Mouse (Mus musculus) lung, embryonic 15.5 days (tissue): ENCODE measurements around the gene Irx5. TPM values are rescaled to one million over a fixed set of nuclear protein-coding genes. Genes with fewer than 3 reads are reported as not detected.

Experiments
- ATAC-seq: fragments of 200-750 bp; cut with Nextera tagmentation; 2 replicates; pipeline ENCODE4 v1.8.0; 2017; ENCODE audit warnings: moderate number of reproducible peaks, borderline replicate concordance; ENCODE audit not compliant: low FRiP score, low TSS enrichment; ENCODE audit errors: extremely low read depth
- H3K27ac ChIP-seq: fragments of 300-500 bp; sonication (generic); 2 replicates; pipeline ENCODE4 v1.5.1; 2015; ENCODE audit warnings: moderate library complexity, mild to moderate bottlenecking, inconsistent platforms
- H3K27me3 ChIP-seq: fragments of 300-500 bp; sonication (generic); 2 replicates; pipeline ENCODE4 v1.6.1; 2015; ENCODE audit warnings: inconsistent platforms
- H3K36me3 ChIP-seq: fragments of 300-500 bp; sonication (generic); 2 replicates; pipeline ENCODE4 v1.6.1; 2015; ENCODE audit warnings: inconsistent platforms
- H3K4me1 ChIP-seq: fragments of 300-500 bp; sonication (generic); 2 replicates; pipeline ENCODE4 v1.6.1; 2015; ENCODE audit warnings: inconsistent platforms
- H3K4me2 ChIP-seq: fragments of 300-500 bp; sonication (generic); 2 replicates; pipeline ENCODE4 v1.6.1; 2015; ENCODE audit warnings: inconsistent platforms, mild to moderate bottlenecking, moderate library complexity
- H3K4me3 ChIP-seq: fragments of 300-500 bp; sonication (generic); 2 replicates; pipeline ENCODE4 v1.5.1; 2015; ENCODE audit warnings: mild to moderate bottlenecking, inconsistent platforms
- H3K9ac ChIP-seq: fragments of 300-500 bp; sonication (generic); 2 replicates; pipeline ENCODE4 v1.6.1; 2015; ENCODE audit warnings: inconsistent platforms
- H3K9me3 ChIP-seq: fragments of 300-500 bp; sonication (generic); 2 replicates; pipeline ENCODE4 v1.6.1; 2016; ENCODE audit warnings: inconsistent platforms
- WGBS: fragments of 180-500 bp; shearing (Covaris S2); methylation state at CpG from one replicate; pipeline ENCODE4 v1.1.7; 2015; 5-methylcytosine and 5-hydroxymethylcytosine counted together
- polyA plus RNA-seq: library from polyadenylated mRNA; unstranded; fragments of >200 nt; fragmentation: Nextera tagmentation; extraction: Ambion mirVana; gene quantifications from 2 replicates; pipeline ENCODE4 v1.2.1, GENCODE M21; 2015

Gene Irx5
- polyA plus RNA-seq = 19.8 and 20.4 TPM in 2 replicates

- ATAC-seq = peak; percentile 47
- peaks cover 82% of the 10 kb centered on the region for H3K27me3 ChIP-seq
- H3K4me3 ChIP-seq = peak within 1 kb of the TSS; percentile 73
- H3K4me2 ChIP-seq = peak within 1 kb of the TSS; percentile 78
- H3K9ac ChIP-seq = peak within 1 kb of the TSS; percentile 87
- H3K27ac ChIP-seq = peak within 1 kb of the TSS; percentile 96
- WGBS = 0% methylated on average over 27 of the region's 47 CpGs
- H3K36me3 ChIP-seq = no peaks in the 10 kb centered on the region
- no peaks in the 10 kb centered on the region for H3K9me3 ChIP-seq
- H3K4me1 ChIP-seq = peaks cover 23% of the 10 kb centered on the region
Measured at GRCm38 (mm10) chr8:92357398-92357981, at the start of gene Irx5. TSS of gene Irx5 (plus strand) at chr8:92357625.

GRCm38 (mm10) chr8:92312178-92312577, 45.2 kb upstream of the Irx5 start:
- Histone ChIP-seq H3K36me3 (no peaks in the 10 kb centered on the region), H3K27ac (no peak overlapping the region), H3K4me1 (peaks cover 12% of the 10 kb centered on the region; the same call in 1 of the 2 replicates), H3K4me3 (no peak overlapping the region), H3K27me3 (peaks cover 69% of the 10 kb centered on the region), H3K9me3 (no peaks in the 10 kb centered on the region), H3K4me2 (no peak overlapping the region), H3K9ac (no peak overlapping the region)
- peak; percentile 59; the same call in 1 of the 2 replicates for ATAC-seq
- 2% methylated on average over 7 of the region's 7 CpGs for WGBS

- Histone ChIP-seq H3K4me2 (no peak overlapping the region), H3K9ac (no peak overlapping the region), H3K27ac (no peak overlapping the region), H3K36me3 (no peaks in the 10 kb centered on the region), H3K27me3 (peaks cover 71% of the 10 kb centered on the region), H3K4me3 (no peak overlapping the region), H3K4me1 (peaks cover 12% of the 10 kb centered on the region; the same call in 1 of the 2 replicates), H3K9me3 (no peaks in the 10 kb centered on the region)
- WGBS = 52% methylated on average over 3 of the region's 3 CpGs
- no peak for ATAC-seq
Measured at GRCm38 (mm10) chr8:92313707-92314106, 43.7 kb upstream of the Irx5 start.

- WGBS = 67% methylated on average over 7 of the region's 7 CpGs
Measured at GRCm38 (mm10) chr8:92323751-92324150, 33.7 kb upstream of the Irx5 start.

GRCm38 (mm10) chr8:92327176-92327575, 30.2 kb upstream of the Irx5 start:
- 93% methylated on average over 2 of the region's 2 CpGs for WGBS
- H3K4me3 ChIP-seq = no peak overlapping the region
- no peak for ATAC-seq
- no peaks in the 10 kb centered on the region for H3K4me1 ChIP-seq
- H3K27me3 ChIP-seq = peaks cover 10% of the 10 kb centered on the region; the same call in 1 of the 2 replicates
- no peak overlapping the region for H3K4me2 ChIP-seq
- H3K36me3 ChIP-seq = peaks cover 12% of the 10 kb centered on the region; the same call in 1 of the 2 replicates
- H3K27ac ChIP-seq = no peak overlapping the region
- no peaks in the 10 kb centered on the region for H3K9me3 ChIP-seq
- H3K9ac ChIP-seq = no peak overlapping the region

More at GRCm38 (mm10) chr8:92323751-92324150, 33.7 kb upstream of the Irx5 start:
- Histone ChIP-seq H3K4me3 (no peak overlapping the region), H3K9ac (no peak overlapping the region), H3K4me2 (no peak overlapping the region), H3K9me3 (no peaks in the 10 kb centered on the region), H3K27me3 (peaks cover 37% of the 10 kb centered on the region), H3K4me1 (no peaks in the 10 kb centered on the region), H3K36me3 (peaks cover 10% of the 10 kb centered on the region; the same call in 1 of the 2 replicates), H3K27ac (no peak overlapping the region)
- no peak for ATAC-seq

- H3K9me3 ChIP-seq = no peaks in the 10 kb centered on the region
- no peak overlapping the region for H3K9ac ChIP-seq
- H3K27me3 ChIP-seq = 0 out of 2 replicates have a peak, but pooled peaks cover 7% of the 10 kb centered on the region
- H3K4me2 ChIP-seq = no peak overlapping the region
- no peak for ATAC-seq
- no peaks in the 10 kb centered on the region for H3K4me1 ChIP-seq
- peaks cover 14% of the 10 kb centered on the region; the same call in 1 of the 2 replicates for H3K36me3 ChIP-seq
- H3K27ac ChIP-seq = no peak overlapping the region
- H3K4me3 ChIP-seq = no peak overlapping the region
- WGBS = 70% methylated on average over 3 of the region's 4 CpGs
Measured at GRCm38 (mm10) chr8:92329273-92329672, 28.2 kb upstream of the Irx5 start.

- no peaks in the 10 kb centered on the region for H3K4me1 ChIP-seq
- no peak for ATAC-seq
- H3K4me2 ChIP-seq = no peak overlapping the region
- H3K27ac ChIP-seq = no peak overlapping the region
- 77% methylated on average over 3 of the region's 3 CpGs for WGBS
- H3K9me3 ChIP-seq = no peaks in the 10 kb centered on the region
- peaks cover 7% of the 10 kb centered on the region; the same call in 1 of the 2 replicates for H3K36me3 ChIP-seq
- no peak overlapping the region for H3K9ac ChIP-seq
- no peak overlapping the region for H3K4me3 ChIP-seq
- H3K27me3 ChIP-seq = no peaks in the 10 kb centered on the region
Measured at GRCm38 (mm10) chr8:92331811-92332210, 25.6 kb upstream of the Irx5 start.

GRCm38 (mm10) chr8:92333406-92333805, 24.0 kb upstream of the Irx5 start:
- Histone ChIP-seq H3K27ac (no peak overlapping the region), H3K4me1 (no peaks in the 10 kb centered on the region), H3K4me2 (no peak overlapping the region), H3K9me3 (no peaks in the 10 kb centered on the region), H3K9ac (no peak overlapping the region), H3K27me3 (no peaks in the 10 kb centered on the region), H3K4me3 (no peak overlapping the region), H3K36me3 (0 out of 2 replicates have a peak, but pooled peaks cover 4% of the 10 kb centered on the region)
- ATAC-seq = no peak
- 87% methylated on average over 8 of the region's 8 CpGs for WGBS

- Histone ChIP-seq H3K36me3 (0 out of 2 replicates have a peak, but pooled peaks cover 4% of the 10 kb centered on the region), H3K27ac (no peak overlapping the region), H3K9ac (no peak overlapping the region), H3K4me3 (no peak overlapping the region), H3K27me3 (no peaks in the 10 kb centered on the region), H3K4me2 (no peak overlapping the region), H3K4me1 (no peaks in the 10 kb centered on the region), H3K9me3 (no peaks in the 10 kb centered on the region)
- no peak for ATAC-seq
- 60% methylated on average over 7 of the region's 7 CpGs for WGBS
Measured at GRCm38 (mm10) chr8:92335079-92335478, 22.3 kb upstream of the Irx5 start.

- Histone ChIP-seq H3K27me3 (no peaks in the 10 kb centered on the region), H3K27ac (no peak overlapping the region), H3K4me1 (no peaks in the 10 kb centered on the region), H3K4me3 (no peak overlapping the region), H3K9me3 (no peaks in the 10 kb centered on the region), H3K9ac (no peak overlapping the region), H3K4me2 (no peak overlapping the region), H3K36me3 (0 out of 2 replicates have a peak, but pooled peaks cover 4% of the 10 kb centered on the region)
- ATAC-seq = no peak
- WGBS = 62% methylated on average over 6 of the region's 6 CpGs
Measured at GRCm38 (mm10) chr8:92336041-92336440, 21.4 kb upstream of the Irx5 start.

GRCm38 (mm10) chr8:92343544-92343943, 13.9 kb upstream of the Irx5 start:
- WGBS = 76% methylated on average over 4 of the region's 4 CpGs
- Histone ChIP-seq H3K9me3 (no peaks in the 10 kb centered on the region), H3K4me3 (no peak overlapping the region), H3K36me3 (peaks cover 5% of the 10 kb centered on the region; the same call in 1 of the 2 replicates), H3K27ac (no peak overlapping the region), H3K9ac (no peak overlapping the region), H3K4me1 (no peaks in the 10 kb centered on the region), H3K4me2 (no peak overlapping the region), H3K27me3 (peaks cover 3% of the 10 kb centered on the region; the same call in 1 of the 2 replicates)
- no peak for ATAC-seq

GRCm38 (mm10) chr8:92349898-92350486, 7.4 kb upstream of the Irx5 start:
- no peaks in the 10 kb centered on the region for H3K9me3 ChIP-seq
- 0 out of 2 replicates have a peak overlapping the region, but pooled peaks have one; percentile 9 for H3K4me2 ChIP-seq
- ATAC-seq = no peak
- 68% methylated on average over 11 of the region's 11 CpGs for WGBS
- peaks cover 47% of the 10 kb centered on the region for H3K27me3 ChIP-seq
- H3K9ac ChIP-seq = no peak overlapping the region
- H3K36me3 ChIP-seq = no peaks in the 10 kb centered on the region
- H3K4me3 ChIP-seq = no peak overlapping the region
- no peak overlapping the region for H3K27ac ChIP-seq
- no peaks in the 10 kb centered on the region for H3K4me1 ChIP-seq
